Comparison of ENCODE assay signal across 8 mouse cellular contexts in the genomic region with DNA sequence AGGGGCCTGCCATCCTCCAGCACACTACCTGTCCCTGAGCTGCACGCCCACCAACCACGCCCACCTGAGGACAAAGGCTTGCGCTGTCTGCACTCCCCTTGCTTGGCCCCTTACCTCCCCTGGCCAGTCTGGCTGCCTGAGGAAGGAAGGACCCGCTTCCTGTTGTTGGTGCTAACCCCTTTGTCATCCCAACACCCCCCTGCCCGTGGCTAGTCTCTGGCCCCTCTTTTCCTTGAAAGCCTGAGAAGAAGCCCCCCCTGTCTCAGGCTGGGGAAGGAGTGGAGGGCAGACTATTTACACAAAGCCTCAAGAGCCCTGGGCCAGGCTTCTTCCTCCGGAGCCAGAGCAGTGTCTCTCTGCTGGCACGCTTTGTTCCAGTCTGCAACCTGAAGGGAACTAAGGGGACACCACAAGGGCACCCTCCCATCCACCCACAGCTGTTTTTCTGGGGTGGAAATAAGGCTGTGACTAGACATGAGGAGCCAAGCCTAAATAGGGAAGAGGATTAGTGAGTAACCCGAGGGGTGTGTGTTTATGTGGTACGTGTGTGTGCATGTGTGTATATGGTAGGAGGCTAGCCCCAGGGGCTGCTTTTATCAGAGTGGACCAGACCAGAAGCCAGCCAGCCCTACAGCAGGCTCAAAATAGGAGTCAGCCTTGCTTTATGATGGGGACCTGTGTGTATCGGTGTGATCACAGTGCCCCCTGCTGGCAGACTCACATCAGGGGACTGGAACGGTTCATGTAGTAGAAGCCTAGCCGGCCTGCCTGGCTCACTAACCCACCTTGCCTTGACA. TPM values are rescaled to one million over a fixed set of nuclear protein-coding genes. Genes with fewer than 3 reads are reported as not detected.
DNase-seq lines count a peak whose midpoint lies in the region; ATAC-seq lines count a peak whose summit lies in the region.

No protein-coding gene starts in this region.

- no peaks in the 10 kb centered on the region for H3K36me3 ChIP-seq in embryonic facial prominence, embryonic 14.5 days (ENCODE audit: control insufficient read depth, insufficient read depth, low read length)
- no peaks in the 10 kb centered on the region for H3K36me3 ChIP-seq in kidney, embryonic 14.5 days (ENCODE audit: control insufficient read depth, insufficient read depth, low read length)
- H3K36me3 ChIP-seq in limb, embryonic 15.5 days: no peaks in the 10 kb centered on the region

- H3K9ac ChIP-seq in embryonic facial prominence, embryonic 14.5 days (ENCODE audit: low read depth, low read length): peak overlapping the region; percentile 52
- peak overlapping the region; percentile 42 for H3K9ac ChIP-seq in kidney, embryonic 14.5 days (ENCODE audit: low read depth, low read length)
- H3K9ac ChIP-seq in limb, embryonic 15.5 days: no peak overlapping the region

- no peak overlapping the region for H3K4me3 ChIP-seq in embryonic facial prominence, embryonic 14.5 days (ENCODE audit: low read depth, low read length)
- H3K4me3 ChIP-seq in kidney, embryonic 14.5 days (ENCODE audit: low read length): peak overlapping the region; percentile 5; the same call in 1 of the 2 replicates
- no peak overlapping the region for H3K4me3 ChIP-seq in limb, embryonic 15.5 days

- no peaks in the 10 kb centered on the region for H3K27me3 ChIP-seq in embryonic facial prominence, embryonic 14.5 days (replicated peaks; ENCODE audit: control insufficient read depth, insufficient read depth, low read length)
- no peaks in the 10 kb centered on the region for H3K27me3 ChIP-seq in kidney, embryonic 14.5 days (ENCODE audit: control insufficient read depth, insufficient read depth, low read length)
- no peaks in the 10 kb centered on the region for H3K27me3 ChIP-seq in limb, embryonic 15.5 days

- H3K4me1 ChIP-seq in embryonic facial prominence, embryonic 14.5 days (ENCODE audit: control insufficient read depth, insufficient read depth, low read length): peaks cover 15% of the 10 kb centered on the region
- peaks cover 15% of the 10 kb centered on the region for H3K4me1 ChIP-seq in kidney, embryonic 14.5 days (ENCODE audit: control insufficient read depth, insufficient read depth, low read length)
- H3K4me1 ChIP-seq in limb, embryonic 15.5 days: peaks cover 21% of the 10 kb centered on the region

- ATAC-seq in embryonic facial prominence, embryonic 14.5 days (ENCODE audit: low read depth): peak; percentile 91
- peak; percentile 92 for ATAC-seq in kidney, embryonic 14.5 days (ENCODE audit: low FRiP score, low TSS enrichment)
- peak; percentile 79 for ATAC-seq in limb, embryonic 15.5 days (ENCODE audit: insufficient number of reproducible peaks, low FRiP score, low TSS enrichment, low read depth)

- peak overlapping the region; percentile 32 for H3K4me2 ChIP-seq in embryonic facial prominence, embryonic 14.5 days (ENCODE audit: low read depth, low read length)
- peak overlapping the region; percentile 19 for H3K4me2 ChIP-seq in kidney, embryonic 14.5 days (replicated peaks; ENCODE audit: low read depth, low read length)
- H3K4me2 ChIP-seq in limb, embryonic 15.5 days: peak overlapping the region; percentile 6; the same call in 1 of the 2 replicates

- peak overlapping the region; percentile 53 for H3K27ac ChIP-seq in embryonic facial prominence, embryonic 14.5 days (replicated peaks; ENCODE audit: low read depth, low read length)
- H3K27ac ChIP-seq in kidney, embryonic 14.5 days (ENCODE audit: low read depth, low read length): peak overlapping the region; percentile 62
- H3K27ac ChIP-seq in limb, embryonic 15.5 days: no peak overlapping the region

- 11% methylated on average over 12 of the region's 12 CpGs for WGBS in embryonic facial prominence, embryonic 14.5 days
- WGBS in kidney, embryonic 14.5 days: 5% methylated on average over 12 of the region's 12 CpGs
- 8% methylated on average over 12 of the region's 12 CpGs for WGBS in limb, embryonic 15.5 days

- peak; percentile 97 for DNase-seq in 3T3-L1 (ENCODE audit: low read depth, low spot score)
- peak; percentile 72 to 91 for DNase-seq in adrenal gland, postnatal 4 days (ENCODE audit: low spot score in 2 of 2)
- DNase-seq in embryonic facial prominence, embryonic 14.5 days (ENCODE audit: low spot score): peak; percentile 94
- peak; percentile 89 to 94 for DNase-seq in heart, adult 9 months (ENCODE audit: low spot score in 2 of 2)
- DNase-seq in monocyte, adult 2 months (ENCODE audit: low read depth in 1 of 2, low spot score in 2 of 2): peak; percentile 70 to 78
- DNase-seq in spleen, postnatal 36 days (ENCODE audit: low spot score in 2 of 2): peak; percentile 85 to 91

- H3K9me3 ChIP-seq in embryonic facial prominence, embryonic 14.5 days (ENCODE audit: control insufficient read depth, low read length): no peaks in the 10 kb centered on the region
- H3K9me3 ChIP-seq in kidney, embryonic 14.5 days (ENCODE audit: control insufficient read depth, low read length): no peaks in the 10 kb centered on the region
- no peaks in the 10 kb centered on the region for H3K9me3 ChIP-seq in limb, embryonic 15.5 days

RNA-seq across cellular contexts. Expression of gene Pitpna, which starts 14.8 kb away (rescaled TPM):
- 100 to 1,000 TPM; 120 to 135 TPM for total RNA-seq in adrenal gland, postnatal 4 days (2021)
- polyA plus RNA-seq in embryonic facial prominence, embryonic 14.5 days (2014; fragmentation: Nextera tagmentation; extraction: Ambion mirVana): 81.7 and 86.3 TPM in 2 replicates
- 78.2 and 99.5 TPM in 2 replicates for polyA plus RNA-seq in kidney, embryonic 14.5 days (2014; fragmentation: Nextera tagmentation; extraction: Ambion mirVana)
- polyA plus RNA-seq in limb, embryonic 15.5 days (2015; fragmentation: Nextera tagmentation; extraction: Ambion mirVana): 61.4 and 65.4 TPM in 2 replicates

RNA-seq across cellular contexts. Expression of gene Slc43a2, which starts 41.6 kb away (rescaled TPM):
- 10 to 100 TPM; 24.2 to 33.0 TPM for total RNA-seq in adrenal gland, postnatal 4 days (2021)
- 4.3 and 5.3 TPM in 2 replicates for polyA plus RNA-seq in embryonic facial prominence, embryonic 14.5 days (2014; fragmentation: Nextera tagmentation; extraction: Ambion mirVana)
- 3.5 and 6.0 TPM in 2 replicates for polyA plus RNA-seq in kidney, embryonic 14.5 days (2014; fragmentation: Nextera tagmentation; extraction: Ambion mirVana)
- 2.6 and 3.6 TPM in 2 replicates for polyA plus RNA-seq in limb, embryonic 15.5 days (2015; fragmentation: Nextera tagmentation; extraction: Ambion mirVana)

RNA-seq across cellular contexts. Expression of gene Inpp5k, which starts 57.7 kb away (rescaled TPM):
- total RNA-seq in adrenal gland, postnatal 4 days (2021): 10 to 100 TPM; 59.8 to 64.4 TPM
- polyA plus RNA-seq in embryonic facial prominence, embryonic 14.5 days (2014; fragmentation: Nextera tagmentation; extraction: Ambion mirVana): 23.7 and 29.2 TPM in 2 replicates
- polyA plus RNA-seq in kidney, embryonic 14.5 days (2014; fragmentation: Nextera tagmentation; extraction: Ambion mirVana): 24.9 and 30.1 TPM in 2 replicates
- 22.3 and 28.3 TPM in 2 replicates for polyA plus RNA-seq in limb, embryonic 15.5 days (2015; fragmentation: Nextera tagmentation; extraction: Ambion mirVana)

RNA-seq across cellular contexts. Expression of gene Scarf1, which starts 59.7 kb away (rescaled TPM):
- total RNA-seq in adrenal gland, postnatal 4 days (2021): 10 to 100 TPM; 13.8 to 14.4 TPM
- polyA plus RNA-seq in embryonic facial prominence, embryonic 14.5 days (2014; fragmentation: Nextera tagmentation; extraction: Ambion mirVana): 6.9 and 7.2 TPM in 2 replicates
- polyA plus RNA-seq in kidney, embryonic 14.5 days (2014; fragmentation: Nextera tagmentation; extraction: Ambion mirVana): 10.0 TPM in 2 replicates
- polyA plus RNA-seq in limb, embryonic 15.5 days (2015; fragmentation: Nextera tagmentation; extraction: Ambion mirVana): 7.1 and 8.2 TPM in 2 replicates
